Mouse (Mus musculus) right cerebral cortex, postnatal 25 days (tissue): ENCODE results near the gene Slc44a5.

Experiments
- DNase-seq: peaks from one replicate; pipeline ENCODE4 v3.0.0; 2022

The Slc44a5 gene

GRCm38 (mm10) chr3:154174031-154174430 is 200.8 kb downstream of the Slc44a5 start:
- no peak for DNase-seq

GRCm38 (mm10) chr3:154174766-154175165 is 201.5 kb downstream of the Slc44a5 start:
- no peak for DNase-seq

GRCm38 (mm10) chr3:154177665-154178305 is 204.5 kb downstream of the Slc44a5 start:
- DNase-seq, result no peak

- no peak for DNase-seq
These were observed 206.2 kb downstream of the Slc44a5 start for GRCm38 (mm10) chr3:154179423-154179920.

- no peak for DNase-seq
These were observed 209.8 kb downstream of the Slc44a5 start for GRCm38 (mm10) chr3:154182987-154183386.

- DNase-seq, result no peak
These were observed 210.7 kb downstream of the Slc44a5 start for GRCm38 (mm10) chr3:154183957-154184356.

GRCm38 (mm10) chr3:154188668-154189067 is 215.4 kb downstream of the Slc44a5 start:
- no peak for DNase-seq

GRCm38 (mm10) chr3:154192328-154193030 is 219.2 kb downstream of the Slc44a5 start:
- DNase-seq, result no peak

- no peak for DNase-seq
These were observed 220.1 kb downstream of the Slc44a5 start for GRCm38 (mm10) chr3:154193189-154193840.

- no peak for DNase-seq
These were observed 227.2 kb downstream of the Slc44a5 start for GRCm38 (mm10) chr3:154200422-154200828.

- DNase-seq, result no peak
These were observed 228.6 kb downstream of the Slc44a5 start for GRCm38 (mm10) chr3:154201796-154202195.

- no peak for DNase-seq
These were observed 229.1 kb downstream of the Slc44a5 start for GRCm38 (mm10) chr3:154202383-154202782.

- DNase-seq, result no peak
These were observed 235.2 kb downstream of the Slc44a5 start for GRCm38 (mm10) chr3:154208479-154208878.

- DNase-seq, result no peak
These were observed 236.0 kb downstream of the Slc44a5 start for GRCm38 (mm10) chr3:154209201-154209754.

- DNase-seq, result no peak
These were observed 236.7 kb downstream of the Slc44a5 start for GRCm38 (mm10) chr3:154209776-154210430.

GRCm38 (mm10) chr3:154210431-154211055 is 237.3 kb downstream of the Slc44a5 start:
- DNase-seq, result no peak

GRCm38 (mm10) chr3:154212551-154212950 is 239.3 kb downstream of the Slc44a5 start:
- no peak for DNase-seq

- DNase-seq, result no peak
These were observed 242.1 kb downstream of the Slc44a5 start for GRCm38 (mm10) chr3:154215309-154215708.

- no peak for DNase-seq
These were observed 242.5 kb downstream of the Slc44a5 start for GRCm38 (mm10) chr3:154215779-154216178.

- no peak for DNase-seq
These were observed 248.9 kb downstream of the Slc44a5 start for GRCm38 (mm10) chr3:154222141-154222591.

GRCm38 (mm10) chr3:154222688-154223087 is 249.5 kb downstream of the Slc44a5 start:
- no peak for DNase-seq

GRCm38 (mm10) chr3:154226100-154226752 is 253.0 kb downstream of the Slc44a5 start:
- peak; percentile 66 for DNase-seq
